Mouse (Mus musculus) cerebellum, adult 2 months (tissue): ENCODE results near the gene Grb2.

ENCODE experiments used
- CTCF ChIP-seq: fragments of 200-500 bp; IDR thresholded peaks from 2 replicates; pipeline ENCODE4 v1.5.1; 2011; ENCODE audit warnings: low read depth, mild to moderate bottlenecking, control low read depth, low read length, moderate library complexity, borderline replicate concordance; ENCODE audit not compliant: insufficient read depth
- POLR2A ChIP-seq: fragments of 200-500 bp; IDR thresholded peaks from 2 replicates; pipeline ENCODE4 v1.6.1; 2011; ENCODE audit warnings: low read length, control low read depth, borderline replicate concordance; ENCODE audit not compliant: insufficient read depth

GRCm38 (mm10) chr11:115707313-115708208 lies 836 bp downstream of the Grb2 start:
- no peak for TF ChIP-seq CTCF
- TF ChIP-seq POLR2A: no peak
